Mouse (Mus musculus) embryonic facial prominence, embryonic 14.5 days (tissue): ENCODE measurements at regions not wholly inside any gene's neighbourhood (a gene's known extent, or its start where the extent isn't known, plus 50 kb on each side); places are given as distances from the start of the nearest gene placed in this dataset.
A peak's percentile ranks its signal among the peaks of the same experiment; 100 is the strongest.

Source experiments
- ATAC-seq: fragments of 200-750 bp; cut with Nextera tagmentation; 2 replicates; pipeline ENCODE4 v1.8.0; 2017; ENCODE audit warnings: low read depth, moderate number of reproducible peaks, moderate TSS enrichment
- DNase-seq: peaks from one replicate; pipeline ENCODE4 v3.0.0-alpha.2; 2015; ENCODE audit warnings: low spot score
- H3K27ac ChIP-seq: fragments of 300-500 bp; sonication (generic); replicated peaks from 2 replicates; pipeline ENCODE4 v1.5.1; 2014; ENCODE audit warnings: low read depth, mild to moderate bottlenecking, low read length, moderate library complexity
- H3K27me3 ChIP-seq: fragments of 300-500 bp; sonication (generic); replicated peaks from 2 replicates; pipeline ENCODE4 v1.6.1; 2014; ENCODE audit warnings: low read length; ENCODE audit not compliant: control insufficient read depth, insufficient read depth
- H3K36me3 ChIP-seq: fragments of 300-500 bp; sonication (generic); 2 replicates; pipeline ENCODE4 v1.6.1; 2014; ENCODE audit warnings: low read length, mixed read lengths; ENCODE audit not compliant: control insufficient read depth, insufficient read depth
- H3K4me1 ChIP-seq: fragments of 300-500 bp; sonication (generic); 2 replicates; pipeline ENCODE4 v1.6.1; 2014; ENCODE audit warnings: antibody characterized with exemption, low read length; ENCODE audit not compliant: control insufficient read depth, insufficient read depth
- H3K4me2 ChIP-seq: fragments of 300-500 bp; sonication (generic); 2 replicates; pipeline ENCODE4 v1.6.1; 2014; ENCODE audit warnings: low read depth, mild to moderate bottlenecking, low read length, moderate library complexity, mixed read lengths
- H3K4me3 ChIP-seq: fragments of 300-500 bp; sonication (generic); 2 replicates; pipeline ENCODE4 v1.5.1; 2014; ENCODE audit warnings: low read depth, mild to moderate bottlenecking, low read length
- H3K9ac ChIP-seq: fragments of 300-500 bp; sonication (generic); 2 replicates; pipeline ENCODE4 v1.6.1; 2014; ENCODE audit warnings: low read depth, mild to moderate bottlenecking, low read length, moderate library complexity, mixed read lengths
- H3K9me3 ChIP-seq: fragments of 300-500 bp; sonication (generic); 2 replicates; pipeline ENCODE4 v1.6.1; 2016; ENCODE audit warnings: low read length; ENCODE audit not compliant: control insufficient read depth
- WGBS: fragments of 180-500 bp; shearing (Covaris S2); extraction: QIAGEN DNeasy Blood & Tissue Kit; methylation state at CpG from one replicate; pipeline ENCODE4 v1.1.7; 2014; 5-methylcytosine and 5-hydroxymethylcytosine counted together

DNA sequence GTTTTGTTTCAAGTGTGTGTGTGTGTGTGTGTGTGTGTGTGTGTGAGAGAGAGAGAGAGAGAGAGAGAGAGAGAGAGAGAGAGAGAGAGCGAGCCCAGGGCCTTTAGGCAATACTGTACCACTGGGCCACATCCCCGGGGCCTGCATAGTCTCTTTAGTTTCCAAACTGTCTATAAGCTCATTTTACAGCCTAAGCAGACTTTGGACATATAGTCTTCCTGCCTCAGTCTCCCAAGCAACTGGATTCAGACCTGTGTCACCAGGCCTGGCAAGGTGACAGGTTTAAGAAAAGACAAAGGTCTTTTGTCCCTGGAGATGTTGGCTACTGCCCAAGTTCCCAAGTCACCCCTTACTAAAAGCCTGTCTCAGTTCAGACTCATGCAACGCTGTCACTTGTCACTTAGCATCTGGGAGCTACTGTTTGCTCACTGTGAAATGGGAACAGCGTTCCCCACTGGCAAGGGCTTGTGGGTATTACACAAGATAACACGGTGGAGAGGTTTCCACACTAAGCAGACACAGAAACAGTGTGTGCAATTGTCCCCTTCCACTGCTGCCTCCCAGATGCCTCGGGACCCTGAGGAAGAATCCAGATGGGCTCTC lies 113.6 kb upstream of the Irf2bp2 start:
- peak; percentile 47 for DNase-seq
- H3K9ac ChIP-seq = no peak overlapping the region

DNA sequence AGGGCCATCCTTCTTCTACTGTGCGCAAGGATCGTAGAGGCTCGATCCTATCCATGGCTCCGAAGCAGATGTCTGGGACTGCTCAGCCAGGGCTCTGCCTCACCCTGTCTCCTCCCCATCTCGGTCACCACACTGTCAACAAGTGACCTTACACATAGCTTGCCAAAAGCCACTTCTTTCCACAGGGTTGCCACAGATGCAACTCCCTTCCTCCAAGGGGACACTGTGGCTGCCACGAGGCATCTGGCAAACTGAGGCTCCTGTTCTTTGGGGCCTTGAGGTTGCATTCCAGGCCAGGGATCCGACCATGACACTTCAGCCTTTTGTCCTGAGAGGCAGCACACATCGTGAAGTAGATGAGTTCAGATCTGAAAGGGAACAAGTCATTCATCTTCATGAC lies 112.5 kb upstream of the Irf2bp2 start:
- no peaks in the 10 kb centered on the region for H3K9me3 ChIP-seq
- peaks cover 12% of the 10 kb centered on the region for H3K4me1 ChIP-seq
- no peak overlapping the region for H3K9ac ChIP-seq
- DNase-seq (no peak), ATAC-seq (no peak)
- no peak overlapping the region for H3K27ac ChIP-seq
- no peak overlapping the region for H3K4me2 ChIP-seq
- no peaks in the 10 kb centered on the region for H3K36me3 ChIP-seq
- no peak overlapping the region for H3K4me3 ChIP-seq
- H3K27me3 ChIP-seq = no peaks in the 10 kb centered on the region
- 85% methylated on average over 8 of the region's 8 CpGs for WGBS

More for the DNA sequence above, 113.6 kb upstream of the Irf2bp2 start:
- no peaks in the 10 kb centered on the region for H3K27me3 ChIP-seq
- no peak overlapping the region for H3K4me2 ChIP-seq
- peak overlapping the region; percentile 40 for H3K27ac ChIP-seq
- peak; percentile 22; the same call in 1 of the 2 replicates for ATAC-seq
- H3K9me3 ChIP-seq = no peaks in the 10 kb centered on the region
- no peaks in the 10 kb centered on the region for H3K36me3 ChIP-seq
- H3K4me1 ChIP-seq = peaks cover 16% of the 10 kb centered on the region
- 55% methylated on average over 6 of the region's 6 CpGs for WGBS
- no peak overlapping the region for H3K4me3 ChIP-seq

DNA sequence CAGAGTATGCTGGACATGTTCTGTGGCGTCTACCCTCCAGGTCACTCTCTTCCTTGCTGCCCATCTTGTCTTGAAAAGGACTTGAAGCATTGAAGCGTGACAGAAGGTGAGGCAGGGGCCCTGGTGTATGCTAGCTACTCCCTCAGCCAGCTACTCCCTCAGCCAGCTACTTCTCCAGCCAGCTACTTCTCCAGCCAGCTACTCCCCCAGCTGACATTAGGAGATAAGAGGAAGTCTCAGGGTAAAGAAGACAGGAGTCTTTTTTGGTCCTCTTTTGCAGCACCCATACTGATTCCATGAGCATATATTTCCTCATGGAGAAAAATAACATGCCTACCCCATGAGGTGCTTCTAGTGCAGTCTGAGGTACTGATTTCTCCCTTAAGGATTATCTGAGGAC lies 111.6 kb upstream of the Irf2bp2 start:
- ATAC-seq (no peak), DNase-seq (no peak)
- no peaks in the 10 kb centered on the region for H3K27me3 ChIP-seq
- 63% methylated on average over 2 of the region's 2 CpGs for WGBS
- no peak overlapping the region for H3K9ac ChIP-seq
- H3K4me1 ChIP-seq = peaks cover 12% of the 10 kb centered on the region
- H3K4me3 ChIP-seq = no peak overlapping the region
- H3K36me3 ChIP-seq = no peaks in the 10 kb centered on the region
- H3K9me3 ChIP-seq = no peaks in the 10 kb centered on the region
- H3K27ac ChIP-seq = no peak overlapping the region
- no peak overlapping the region for H3K4me2 ChIP-seq

DNA sequence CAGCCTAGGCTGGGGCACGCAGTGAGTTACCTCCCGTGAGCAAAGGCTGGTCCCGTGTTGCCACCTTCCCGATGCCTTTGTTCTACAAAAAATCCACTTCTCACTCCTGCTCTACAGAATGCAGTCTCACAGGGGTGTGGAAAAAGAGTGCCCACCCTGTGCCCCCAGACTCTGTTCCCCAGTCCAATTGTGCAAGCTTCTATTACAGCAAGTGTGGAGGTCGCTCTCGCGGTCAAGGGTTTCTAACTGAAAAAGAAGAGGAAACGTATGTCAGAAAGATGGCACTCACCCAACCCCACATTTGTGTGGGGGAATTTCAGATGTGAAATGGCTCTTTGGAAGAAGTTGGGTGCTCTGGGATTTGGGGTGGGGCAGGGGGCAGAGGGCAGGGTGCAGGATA lies 110.9 kb upstream of the Irf2bp2 start:
- Histone ChIP-seq H3K4me3 (no peak overlapping the region), H3K27ac (no peak overlapping the region), H3K36me3 (no peaks in the 10 kb centered on the region), H3K27me3 (no peaks in the 10 kb centered on the region), H3K9me3 (no peaks in the 10 kb centered on the region), H3K9ac (no peak overlapping the region), H3K4me2 (no peak overlapping the region), H3K4me1 (peaks cover 19% of the 10 kb centered on the region)
- DNase-seq (no peak), ATAC-seq (no peak)
- 91% methylated on average over 8 of the region's 8 CpGs for WGBS

DNA sequence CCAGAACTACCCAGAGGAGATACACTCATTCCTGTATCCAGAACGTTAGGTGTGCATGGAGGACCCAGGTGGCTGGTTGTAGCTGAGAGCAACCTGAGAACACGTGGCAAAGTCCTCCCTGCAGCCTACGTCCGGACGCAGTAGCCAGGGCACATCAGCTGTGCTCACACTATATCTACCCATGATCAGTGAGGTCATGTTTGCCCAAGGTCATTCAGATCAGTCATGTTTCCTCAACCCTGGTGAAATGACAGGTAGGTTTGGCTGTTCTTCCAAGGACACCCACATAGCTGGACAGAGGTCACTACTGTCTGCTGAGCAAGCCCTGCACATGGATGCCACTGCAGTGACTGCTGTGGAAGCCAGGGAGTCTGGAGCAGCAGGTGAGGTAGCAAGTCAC lies 109.8 kb upstream of the Irf2bp2 start:
- ATAC-seq (no peak), DNase-seq (no peak)

DNA sequence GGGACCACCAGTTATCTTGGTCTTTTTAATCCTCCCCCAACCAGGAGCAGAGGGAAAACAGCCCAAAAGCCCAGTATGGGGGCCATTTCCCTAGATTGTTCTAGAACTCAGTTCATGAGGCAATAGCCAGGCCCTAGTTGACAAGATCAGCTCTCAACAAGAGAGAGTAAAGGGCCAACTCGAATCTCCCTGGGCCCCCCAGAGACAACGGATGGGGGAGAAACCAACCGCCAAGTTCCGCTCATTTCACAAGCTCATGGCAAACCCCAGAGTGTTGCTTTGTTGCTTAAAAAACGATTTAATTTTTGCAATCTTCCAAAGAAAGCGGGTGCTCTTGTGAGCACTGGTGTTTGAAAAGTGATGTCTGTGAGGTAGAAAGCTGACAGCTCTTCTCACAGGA lies 108.5 kb upstream of the Irf2bp2 start:
- no peak for DNase-seq
- H3K9ac ChIP-seq = no peak overlapping the region
- no peak for ATAC-seq
- H3K27ac ChIP-seq = no peak overlapping the region
- no peak overlapping the region for H3K4me2 ChIP-seq
- no peaks in the 10 kb centered on the region for H3K9me3 ChIP-seq
- H3K4me3 ChIP-seq = no peak overlapping the region
- no peaks in the 10 kb centered on the region for H3K27me3 ChIP-seq
- H3K4me1 ChIP-seq = peaks cover 25% of the 10 kb centered on the region
- WGBS = 87% methylated on average over 6 of the region's 6 CpGs
- H3K36me3 ChIP-seq = no peaks in the 10 kb centered on the region

More for the DNA sequence above, 109.8 kb upstream of the Irf2bp2 start:
- H3K9ac ChIP-seq = no peak overlapping the region
- no peak overlapping the region for H3K4me3 ChIP-seq
- 90% methylated on average over 5 of the region's 5 CpGs for WGBS
- no peak overlapping the region for H3K4me2 ChIP-seq
- H3K27ac ChIP-seq = no peak overlapping the region
- H3K36me3 ChIP-seq = no peaks in the 10 kb centered on the region
- H3K4me1 ChIP-seq = peaks cover 30% of the 10 kb centered on the region
- no peaks in the 10 kb centered on the region for H3K9me3 ChIP-seq
- no peaks in the 10 kb centered on the region for H3K27me3 ChIP-seq

DNA sequence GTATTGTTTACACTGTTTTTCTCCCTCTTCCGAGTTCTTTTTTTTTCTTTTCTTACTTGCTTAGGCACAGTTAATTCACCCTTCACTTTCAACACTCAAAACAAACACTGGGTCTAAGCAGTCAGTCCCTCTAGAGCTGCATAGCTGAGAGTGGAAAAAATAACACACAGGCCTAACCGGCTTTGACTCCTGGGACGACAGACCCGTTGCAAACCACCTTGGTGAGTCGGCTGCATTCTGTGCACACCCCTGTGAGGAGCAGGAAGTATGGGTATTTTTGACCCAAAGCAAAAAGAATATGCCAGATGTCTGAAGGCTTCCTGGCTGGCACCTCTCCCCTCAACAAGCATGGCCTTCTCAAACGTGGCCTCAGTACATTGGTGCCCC lies 105.6 kb upstream of the Irf2bp2 start:
- Histone ChIP-seq H3K4me1 (peaks cover 29% of the 10 kb centered on the region), H3K36me3 (no peaks in the 10 kb centered on the region), H3K4me2 (no peak overlapping the region), H3K27me3 (no peaks in the 10 kb centered on the region), H3K9ac (no peak overlapping the region), H3K9me3 (no peaks in the 10 kb centered on the region), H3K27ac (peak overlapping the region; percentile 77), H3K4me3 (no peak overlapping the region)
- DNase-seq (peak; percentile 88), ATAC-seq (peak; percentile 75)
- 4% methylated on average over 6 of the region's 6 CpGs for WGBS

DNA sequence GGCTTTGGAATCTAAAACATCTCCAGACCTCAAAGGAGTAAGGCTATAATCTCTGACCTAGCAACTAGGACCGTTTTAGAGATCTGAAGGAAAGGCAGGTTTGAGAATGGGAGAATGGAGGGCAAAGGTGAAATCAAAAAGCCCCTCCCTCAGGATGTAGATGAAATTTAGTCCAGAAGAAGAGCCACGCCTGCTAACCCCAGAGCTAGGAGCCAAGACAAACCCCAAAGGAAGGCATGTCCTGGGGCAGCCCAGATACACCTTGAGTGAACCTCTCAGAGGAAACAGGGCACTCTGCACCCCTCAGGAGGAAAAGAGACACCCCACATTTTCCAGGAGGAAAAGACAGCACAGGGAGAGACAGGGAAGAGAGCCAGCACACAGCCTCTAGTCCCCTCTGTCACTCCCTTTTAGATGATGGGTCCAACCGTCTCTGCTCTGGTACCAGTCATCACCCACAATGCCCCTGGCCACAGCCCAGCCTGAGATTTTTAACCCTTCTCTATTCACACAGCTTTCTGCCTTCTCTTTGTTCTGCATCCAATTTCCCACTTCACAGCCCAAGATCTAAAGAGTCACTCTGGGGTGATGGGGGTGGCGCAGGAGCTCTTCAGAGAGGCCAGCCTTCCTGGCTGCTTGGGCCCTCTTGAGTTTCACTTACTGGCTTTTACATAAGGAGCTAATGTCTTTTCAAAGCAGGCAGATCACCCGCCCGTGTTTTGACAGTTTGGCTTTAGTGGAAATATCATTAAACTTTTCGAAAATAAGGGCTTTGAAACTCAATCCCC lies 105.0 kb upstream of the Irf2bp2 start:
- ATAC-seq = peak; percentile 81
- H3K9ac ChIP-seq = no peak overlapping the region

More for the DNA sequence above, 105.0 kb upstream of the Irf2bp2 start:
- peak; percentile 92 for DNase-seq
- no peaks in the 10 kb centered on the region for H3K27me3 ChIP-seq
- peak overlapping the region; percentile 1; the same call in 1 of the 2 replicates for H3K4me2 ChIP-seq
- H3K4me3 ChIP-seq = no peak overlapping the region
- no peaks in the 10 kb centered on the region for H3K9me3 ChIP-seq
- no peaks in the 10 kb centered on the region for H3K36me3 ChIP-seq
- H3K27ac ChIP-seq = peak overlapping the region; percentile 77
- 11% methylated on average over 7 of the region's 7 CpGs for WGBS
- H3K4me1 ChIP-seq = peaks cover 30% of the 10 kb centered on the region
